Mouse (Mus musculus): Measurements from ENCODE around the gene Lrpprc.
A peak's percentile ranks its signal among the peaks of the same experiment; 100 is the strongest.

Gene Lrpprc

DNA sequence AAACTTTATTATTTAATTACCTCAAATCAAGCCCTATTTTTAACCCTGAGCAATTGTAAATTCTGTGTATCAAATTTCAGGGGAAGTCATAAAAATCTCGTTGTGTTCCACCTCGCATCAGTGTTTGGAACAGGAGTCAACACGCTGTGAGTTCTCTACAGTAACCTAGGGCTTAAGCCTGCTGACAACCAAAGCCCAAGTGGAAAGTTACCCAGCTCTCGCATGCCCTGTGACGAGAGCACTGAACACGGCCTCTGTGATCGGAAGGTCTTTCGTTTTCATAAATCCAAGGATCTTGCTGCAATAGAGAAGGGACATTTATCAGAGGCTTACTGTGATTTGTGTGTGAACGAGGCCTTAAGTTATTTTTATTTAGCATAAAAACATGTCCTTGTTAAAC, 18.7 kb downstream of the Lrpprc start:
- DNase-seq (ENCODE audit: extremely low read depth, low read depth, low spot score), result no peak

DNA sequence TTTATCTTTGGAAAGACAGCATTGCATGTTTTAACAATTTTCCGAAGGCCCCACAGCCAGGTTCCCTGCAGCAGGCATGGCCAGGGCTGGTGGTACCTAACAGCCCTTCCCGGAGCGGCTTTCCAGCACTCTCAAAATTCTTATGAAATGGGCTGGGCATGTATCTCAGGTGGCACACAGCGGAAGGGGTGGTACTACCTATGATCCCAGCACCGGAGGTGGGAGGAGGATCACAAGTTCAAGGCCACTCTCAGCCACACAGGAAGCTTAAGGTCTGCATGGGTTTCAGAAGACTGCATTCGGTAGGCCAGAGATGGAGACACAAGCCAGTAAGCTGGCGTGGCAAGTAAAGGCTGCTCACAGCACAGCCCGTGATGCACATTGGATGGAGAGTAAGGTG, 31.6 kb downstream of the Lrpprc start:
- no peak for DNase-seq (ENCODE audit: extremely low read depth, low read depth, low spot score)

DNA sequence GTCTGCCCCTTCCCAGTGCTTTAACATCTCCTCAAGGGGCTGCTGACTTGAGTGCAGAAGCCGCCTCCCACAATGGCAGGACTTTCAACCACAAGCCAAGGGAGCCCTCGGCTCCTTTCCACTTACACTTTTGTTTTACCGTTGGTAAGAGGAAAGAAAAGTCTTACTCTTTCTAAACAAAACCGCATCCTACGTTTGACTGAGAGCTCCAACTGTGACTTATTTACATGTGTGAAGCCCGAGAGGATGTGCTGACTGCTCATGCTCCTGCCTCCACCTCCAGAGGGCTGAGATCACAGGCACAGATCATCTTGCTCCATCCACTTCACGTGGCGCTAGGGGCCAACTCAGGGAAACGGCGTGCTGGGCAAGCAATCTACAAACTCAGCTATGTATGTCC, 32.2 kb downstream of the Lrpprc start:
- no peak for DNase-seq (ENCODE audit: extremely low read depth, low read depth, low spot score)

DNA sequence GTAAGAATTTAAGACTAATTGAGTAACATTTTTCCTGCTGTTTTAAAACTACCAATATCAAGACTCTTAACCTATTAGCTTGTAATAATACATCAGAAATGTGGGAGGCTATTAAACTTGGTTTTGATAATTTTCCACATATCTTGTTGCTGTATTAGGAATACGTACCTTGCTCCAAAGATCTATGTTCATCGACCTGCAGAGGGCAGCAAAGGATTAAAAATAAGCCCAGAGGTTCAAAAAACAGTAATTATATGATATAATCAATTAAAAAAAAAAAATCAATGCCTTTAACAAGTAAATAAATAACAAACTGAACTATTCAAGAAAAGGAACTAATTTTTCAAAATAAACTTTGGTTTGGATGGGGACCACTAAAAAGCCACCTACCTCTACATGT, 34.5 kb downstream of the Lrpprc start:
- DNase-seq (ENCODE audit: extremely low read depth, low read depth, low spot score), result no peak

DNA sequence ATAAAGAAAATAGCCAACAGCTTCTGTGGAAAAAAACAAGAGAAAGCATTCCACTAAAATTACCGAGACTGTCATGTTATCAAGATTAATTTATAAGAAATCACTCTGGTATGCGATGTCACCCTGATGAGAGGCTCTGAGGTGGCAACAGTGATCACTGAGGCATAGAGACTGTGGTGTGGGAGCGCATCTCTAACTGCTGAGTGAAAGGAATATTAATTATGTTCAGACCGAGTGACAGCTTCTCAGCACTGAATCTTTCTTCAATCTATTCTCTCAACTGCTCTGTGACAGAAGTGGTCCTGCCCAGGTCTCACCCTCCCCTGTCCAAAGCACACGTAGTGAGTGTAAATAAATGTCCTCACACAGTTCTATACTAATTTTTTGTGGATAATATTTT, 37.1 kb downstream of the Lrpprc start:
- no peak for DNase-seq (ENCODE audit: extremely low read depth, low read depth, low spot score)

DNA sequence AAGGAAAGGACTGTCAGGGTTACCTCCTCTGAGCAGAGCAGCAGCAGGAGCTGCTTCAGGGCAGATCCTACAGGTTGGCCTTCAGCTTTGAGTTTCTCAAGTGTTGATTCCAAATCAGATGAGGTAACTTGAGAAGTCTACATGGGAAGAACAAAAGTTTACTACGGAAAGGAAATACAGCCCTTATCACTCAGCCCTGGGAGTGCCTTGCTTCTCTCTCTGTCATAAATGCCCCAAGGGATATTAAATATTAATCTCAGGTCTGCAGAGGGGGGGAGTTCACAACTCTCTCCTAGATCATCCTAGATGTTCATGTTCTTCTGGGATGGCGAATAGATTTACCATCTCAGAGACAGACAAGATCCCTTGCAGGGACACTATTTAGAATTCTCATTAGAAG, 38.3 kb downstream of the Lrpprc start:
- DNase-seq (ENCODE audit: extremely low read depth, low read depth, low spot score), result no peak

DNA sequence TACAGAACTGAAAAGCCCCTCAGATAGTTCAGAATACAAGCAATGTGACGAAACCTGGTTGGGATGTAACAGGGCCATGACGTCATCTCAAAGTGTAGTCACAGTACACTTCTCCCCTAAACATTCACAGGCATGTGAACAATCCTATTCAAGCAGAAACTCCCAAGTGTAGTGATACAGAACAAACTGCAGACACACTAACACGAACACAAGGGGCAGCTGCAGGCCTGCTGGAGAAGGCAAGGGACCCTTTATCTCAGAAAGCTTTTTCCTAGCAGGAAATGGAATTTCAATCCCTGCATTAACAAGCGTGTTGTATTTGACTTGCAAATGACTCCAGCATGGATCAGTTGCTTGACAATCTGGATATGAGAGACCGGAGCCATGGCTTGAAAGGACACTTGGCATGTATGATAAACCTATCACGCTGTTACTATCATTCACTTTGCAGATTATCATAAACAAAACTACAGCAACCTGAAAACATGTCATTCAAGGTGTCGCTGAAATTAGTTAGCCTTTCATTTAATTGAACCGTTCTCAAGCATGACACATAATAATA, 38.9 kb downstream of the Lrpprc start:
- no peak for DNase-seq (ENCODE audit: extremely low read depth, low read depth, low spot score)

DNA sequence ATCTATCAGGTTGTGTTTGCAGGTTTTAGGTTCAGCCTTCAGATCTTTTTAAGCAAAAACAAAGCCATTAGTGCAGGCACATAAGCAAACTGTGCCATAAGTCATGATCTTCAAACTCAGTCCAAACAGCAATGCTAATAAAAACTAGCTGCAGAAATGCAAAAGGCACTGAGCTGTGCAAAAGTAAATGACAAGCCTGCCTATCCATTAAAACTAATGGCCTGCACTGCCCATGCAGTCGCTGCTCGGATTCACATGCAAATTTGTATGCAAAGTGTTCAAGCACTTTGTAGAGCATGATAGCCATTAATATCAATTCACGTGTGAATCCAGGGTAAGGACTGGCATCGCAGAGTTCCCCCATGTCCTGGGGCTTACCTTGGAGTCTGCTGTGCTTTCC, 40.5 kb downstream of the Lrpprc start:
- DNase-seq (ENCODE audit: extremely low read depth, low read depth, low spot score), result no peak

DNA sequence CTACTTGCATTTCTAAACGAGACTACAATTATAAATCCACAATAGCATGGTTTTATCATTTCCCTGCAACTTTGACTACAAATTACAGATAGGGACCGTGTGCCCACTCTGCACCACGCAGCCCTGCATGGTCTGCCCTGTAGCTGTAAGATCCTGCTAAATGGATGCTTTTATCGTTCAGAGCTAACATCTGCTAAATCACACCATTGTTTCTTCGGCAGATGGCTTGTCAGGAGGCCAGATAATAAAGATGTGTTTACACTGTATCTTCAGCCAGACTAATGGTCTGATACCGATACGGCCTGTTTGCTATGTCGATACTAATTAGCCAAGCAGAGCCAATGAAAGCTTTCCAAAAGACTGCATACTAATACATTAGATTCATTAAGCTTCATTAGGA, 41.3 kb downstream of the Lrpprc start:
- DNase-seq (ENCODE audit: extremely low read depth, low read depth, low spot score), result no peak

DNA sequence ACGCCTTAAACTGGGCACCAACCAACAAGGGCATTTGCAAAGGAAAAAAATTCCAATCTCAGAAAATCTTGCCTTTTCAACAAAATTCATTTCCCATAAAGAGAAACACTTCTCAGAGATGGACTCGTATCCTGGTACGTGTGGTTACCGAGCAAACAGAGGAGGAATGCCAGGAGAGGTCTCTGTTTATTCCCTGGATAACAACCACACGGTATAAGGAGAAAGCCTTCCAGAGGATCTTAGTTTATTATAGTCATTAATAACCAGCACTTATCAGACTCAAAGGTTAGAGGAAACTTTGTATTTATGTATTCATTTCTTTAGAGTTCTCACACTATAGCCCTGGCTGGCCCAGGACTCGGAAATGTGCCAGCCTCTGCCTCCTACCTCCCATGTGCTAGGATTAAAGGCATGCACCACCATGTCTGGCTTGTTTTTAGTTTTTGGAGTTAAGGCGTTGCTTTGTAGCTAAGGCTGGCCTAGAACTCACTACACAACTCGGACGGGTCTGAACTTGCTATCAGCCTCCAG, 42.4 kb downstream of the Lrpprc start:
- DNase-seq (ENCODE audit: extremely low read depth, low read depth, low spot score), result no peak

DNA sequence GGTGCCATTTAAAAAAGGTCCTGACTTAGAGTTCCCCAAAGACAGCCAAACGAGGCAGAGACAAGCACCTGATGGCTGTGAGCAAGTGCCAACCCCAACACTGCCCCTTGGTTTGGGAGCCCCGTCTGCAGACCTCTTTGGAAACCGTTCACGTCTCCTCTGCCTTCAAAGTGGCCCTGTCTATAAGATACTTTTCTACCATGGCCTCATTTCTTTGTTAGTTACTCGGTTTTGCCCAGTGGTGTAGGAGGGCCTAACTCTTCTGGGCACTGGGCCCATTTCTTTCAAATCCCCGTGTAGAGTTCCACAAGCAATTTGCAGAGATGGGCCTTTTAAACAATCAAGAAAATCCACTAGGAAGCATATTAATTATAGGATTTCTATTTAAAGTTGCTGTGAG, 43.4 kb downstream of the Lrpprc start:
- DNase-seq (ENCODE audit: extremely low read depth, low read depth, low spot score), result no peak

DNA sequence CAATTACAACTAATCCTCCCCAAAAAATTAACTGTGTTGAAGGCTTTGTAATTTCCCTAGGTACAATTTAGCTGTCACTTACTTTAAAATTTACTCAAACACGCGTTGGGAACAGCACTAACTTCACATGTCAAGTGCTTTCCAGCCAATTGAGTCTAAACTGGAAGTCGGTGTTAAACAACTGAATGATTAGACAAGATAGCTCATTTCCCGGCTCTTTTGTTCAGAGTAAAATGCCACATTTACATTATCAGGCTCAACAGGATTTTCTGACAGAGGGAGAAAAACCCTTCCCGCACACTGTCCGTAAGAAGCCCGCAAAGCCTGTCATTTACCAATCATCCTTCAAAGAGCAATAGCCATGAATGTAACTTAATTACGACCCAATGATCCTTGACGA, 45.6 kb downstream of the Lrpprc start:
- no peak for DNase-seq (ENCODE audit: extremely low read depth, low read depth, low spot score)

DNA sequence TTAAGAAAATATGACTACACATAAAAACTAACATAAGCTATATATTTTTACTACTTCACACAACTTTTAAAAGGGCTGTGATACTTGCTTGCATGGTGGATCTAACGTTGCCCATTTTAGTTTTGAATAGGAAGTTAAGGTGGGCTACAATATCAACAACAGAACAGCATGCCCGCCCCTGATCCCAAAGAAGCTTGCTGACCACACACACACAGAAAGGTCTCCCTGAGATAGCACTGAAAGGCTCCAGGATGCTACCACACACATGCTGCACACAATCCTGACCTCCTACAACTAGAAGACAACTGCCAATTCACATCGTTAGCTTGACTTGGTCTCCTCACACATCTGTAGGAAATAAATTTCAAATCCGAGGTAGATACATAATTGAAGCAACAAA, 46.3 kb downstream of the Lrpprc start:
- no peak for DNase-seq (ENCODE audit: extremely low read depth, low read depth, low spot score)

DNA sequence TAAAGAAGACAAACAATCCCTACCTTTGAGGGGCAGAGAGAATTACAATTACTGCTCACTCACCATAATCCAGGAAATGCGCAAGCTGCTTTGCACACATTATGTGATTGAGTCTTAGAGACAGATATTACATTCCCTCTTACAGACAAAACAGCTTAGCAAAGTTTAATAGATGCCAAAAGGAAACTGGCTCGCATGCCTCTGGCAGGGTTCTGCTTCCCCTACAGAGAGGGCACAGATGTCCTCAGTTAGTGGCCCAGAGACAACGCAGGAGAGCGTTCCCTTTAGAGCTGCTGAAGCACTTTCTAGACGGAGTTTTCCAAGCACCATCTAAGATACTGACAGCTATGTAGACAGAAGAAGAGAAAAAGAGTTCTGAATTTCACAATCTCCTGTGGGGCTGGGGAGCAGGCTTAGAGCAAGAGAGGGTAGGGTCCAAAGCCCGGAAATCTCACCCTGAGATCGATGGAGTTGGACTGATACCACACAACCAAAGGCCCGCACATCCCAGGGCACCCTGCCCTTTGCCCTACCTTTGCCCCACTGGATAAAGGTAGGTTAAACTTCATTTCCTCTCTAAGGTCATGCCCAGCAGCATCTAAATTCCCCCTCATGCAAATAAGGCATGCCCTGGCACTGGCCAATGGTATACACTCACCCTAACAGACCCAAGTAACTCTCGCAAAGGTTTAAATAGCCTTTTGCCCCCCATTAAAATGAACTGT, 52.4 kb downstream of the Lrpprc start:
- no peak for DNase-seq (ENCODE audit: extremely low read depth, low read depth, low spot score)

DNA sequence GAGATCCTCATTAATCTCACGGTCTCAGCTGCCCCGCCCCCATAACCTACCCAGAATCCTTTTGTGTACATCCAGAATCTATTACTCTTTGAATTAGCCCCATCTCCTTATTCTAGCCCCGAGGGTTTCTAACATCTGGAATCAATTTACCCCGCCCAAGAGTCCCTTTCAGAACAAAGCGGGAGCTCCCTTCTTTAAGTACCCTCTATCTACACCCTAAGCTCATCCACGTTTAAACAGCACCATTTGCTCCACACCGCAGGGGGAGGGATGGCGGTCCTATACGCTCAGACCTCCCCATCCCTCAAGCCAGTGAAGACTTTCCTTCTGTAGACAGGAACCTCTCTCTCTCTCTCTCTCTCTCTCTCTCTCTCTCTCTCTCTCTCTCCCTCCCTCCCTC, 53.9 kb downstream of the Lrpprc start:
- DNase-seq (ENCODE audit: extremely low read depth, low read depth, low spot score), result no peak

DNA sequence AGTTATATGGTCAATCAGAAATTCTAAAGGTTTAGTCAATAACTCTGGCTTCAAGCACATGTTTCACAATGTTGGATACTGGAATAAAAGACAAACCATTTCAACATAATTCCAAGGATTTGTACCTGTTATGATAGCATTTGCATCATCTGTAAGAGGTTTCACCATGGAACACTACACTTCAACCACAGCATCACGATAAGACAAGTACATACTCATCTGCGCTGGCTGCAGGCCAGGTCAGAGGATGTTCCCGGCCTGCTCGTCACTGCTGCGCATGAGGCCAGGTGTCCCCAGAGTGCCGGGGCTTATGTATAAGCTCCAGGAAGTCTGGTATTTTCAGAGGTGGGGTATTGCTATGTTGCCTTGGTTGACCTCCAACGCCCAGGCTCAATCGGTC, 58.0 kb downstream of the Lrpprc start:
- DNase-seq (ENCODE audit: extremely low read depth, low read depth, low spot score), result peak; percentile 61

DNA sequence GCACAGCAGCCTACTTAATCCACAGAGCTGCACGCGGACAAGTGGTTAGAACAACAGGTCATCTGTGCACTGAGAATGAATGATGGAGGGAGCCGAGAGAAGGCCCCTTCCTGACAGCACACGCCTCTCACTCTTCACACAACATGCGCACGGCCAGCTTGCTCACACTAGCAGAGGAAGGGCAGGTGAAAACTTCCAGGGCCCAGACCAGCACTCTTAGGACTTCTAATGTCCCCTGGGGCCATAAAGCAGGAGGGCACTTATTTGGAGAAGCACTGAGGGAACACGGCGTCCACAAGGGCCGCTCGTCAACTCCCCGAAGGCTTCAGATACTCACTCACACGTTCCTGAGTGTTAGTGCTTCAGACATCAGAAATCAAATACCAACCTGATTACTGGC, 59.2 kb downstream of the Lrpprc start:
- no peak for DNase-seq (ENCODE audit: extremely low read depth, low read depth, low spot score)

DNA sequence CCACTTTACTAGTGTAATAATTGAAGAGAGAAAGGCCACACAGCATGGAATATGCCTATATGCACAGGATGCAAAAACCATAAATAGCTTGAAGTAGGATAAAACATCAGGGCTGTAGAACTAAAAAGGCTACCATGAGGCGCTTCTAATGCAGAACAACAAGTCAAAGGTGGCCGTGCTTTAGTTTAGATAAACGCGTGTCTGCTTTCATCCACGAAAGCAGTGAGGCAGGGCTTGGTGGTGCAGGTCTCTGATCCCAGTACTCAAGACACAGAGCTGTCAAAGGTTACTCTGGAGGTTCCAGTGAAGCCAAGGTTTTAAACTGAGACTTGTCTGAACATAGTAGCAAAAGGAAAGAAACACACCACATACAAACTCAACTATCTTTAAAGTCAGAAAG, 61.4 kb downstream of the Lrpprc start:
- no peak for DNase-seq (ENCODE audit: extremely low read depth, low read depth, low spot score)

DNA sequence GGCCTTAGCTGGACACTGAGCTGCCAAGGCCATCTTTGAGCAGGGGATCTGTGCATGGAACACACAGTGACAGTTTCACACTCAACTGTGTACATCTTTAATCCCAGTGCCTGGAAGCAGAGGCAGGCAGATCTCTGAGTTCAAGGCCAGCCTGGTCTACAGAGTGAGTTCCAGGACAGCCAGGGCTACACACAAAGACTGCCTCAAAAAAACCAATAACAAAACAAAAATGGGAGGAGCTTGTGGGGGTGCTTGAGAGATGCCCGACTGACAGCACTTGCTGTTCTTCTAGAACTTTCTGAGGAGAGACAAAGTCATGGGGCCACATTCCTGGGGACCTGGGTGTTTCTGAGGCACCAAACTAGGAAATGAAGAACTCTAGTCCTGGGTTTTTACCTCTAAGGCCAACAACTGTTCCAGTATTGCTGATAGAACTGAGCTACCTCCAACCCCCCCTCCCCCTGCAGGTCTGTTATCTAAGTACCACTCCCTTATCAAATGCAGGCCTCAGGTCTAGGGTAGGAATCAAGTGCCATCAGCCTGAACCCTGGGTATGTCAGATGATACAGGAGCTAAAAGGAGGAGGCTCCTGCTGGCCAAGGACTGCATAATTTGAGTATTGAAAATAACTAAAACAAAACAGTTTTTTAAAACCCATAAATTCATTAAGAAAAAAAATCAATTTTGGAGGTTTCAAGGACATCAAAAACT, 62.2 kb downstream of the Lrpprc start:
- no peak for DNase-seq (ENCODE audit: extremely low read depth, low read depth, low spot score)

DNA sequence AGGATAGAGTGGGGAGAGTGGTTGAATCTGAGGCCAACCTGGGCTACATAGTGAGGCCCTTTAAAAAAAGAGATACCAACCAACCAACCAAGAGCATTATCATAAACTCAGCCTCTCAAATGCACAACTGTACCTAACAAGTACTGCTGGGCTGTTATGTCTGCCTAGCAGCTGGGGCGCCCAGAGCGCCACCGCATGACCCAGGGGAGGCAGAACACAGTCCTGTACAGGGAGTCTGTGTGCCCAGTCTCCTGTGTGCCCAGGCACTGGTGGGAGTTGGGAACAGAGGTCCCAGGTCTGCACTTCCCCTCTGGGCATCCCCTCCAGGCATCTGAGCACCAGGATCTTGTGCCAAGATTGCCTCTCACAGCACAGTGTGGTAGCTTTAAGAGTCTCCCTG, 65.4 kb downstream of the Lrpprc start:
- no peak for DNase-seq (ENCODE audit: extremely low read depth, low read depth, low spot score)

DNA sequence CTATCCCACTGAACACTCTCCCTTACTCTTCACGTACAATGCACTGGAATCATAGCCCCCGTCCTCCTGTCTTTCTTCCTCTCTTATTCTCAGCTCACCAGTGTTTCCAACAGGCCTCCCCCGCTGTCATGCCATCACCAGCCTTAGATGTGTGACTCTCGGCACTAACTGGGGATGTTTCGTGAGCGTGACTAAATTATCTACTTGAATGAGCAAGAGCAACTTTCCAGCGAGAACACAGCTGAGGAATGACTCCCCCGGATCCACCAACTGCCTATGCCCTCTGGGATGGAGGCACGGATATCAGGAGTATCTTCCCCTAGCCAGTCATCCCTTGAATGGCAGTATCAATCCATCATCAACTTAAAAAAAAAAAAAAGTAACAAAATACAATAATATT, 66.6 kb downstream of the Lrpprc start:
- DNase-seq (ENCODE audit: extremely low read depth, low read depth, low spot score), result no peak

DNA sequence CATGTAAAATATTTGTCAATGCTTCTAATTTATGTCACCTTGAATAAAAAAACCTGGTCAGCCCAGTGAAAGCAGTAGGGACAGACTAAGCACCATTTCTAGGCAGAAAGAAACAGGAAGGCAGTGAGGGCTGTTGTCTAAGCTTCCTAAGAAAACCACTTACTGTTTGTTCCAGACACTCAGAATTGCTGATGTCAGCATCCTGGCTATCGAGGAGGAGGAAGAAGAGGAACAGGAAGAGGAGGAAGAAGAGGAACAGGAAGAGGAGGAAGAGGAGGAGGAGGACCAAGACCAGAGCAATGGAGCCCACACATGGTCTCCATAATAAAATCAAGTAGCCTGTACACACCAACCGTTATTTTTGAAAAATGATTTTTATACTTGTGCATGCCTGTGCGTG, 71.5 kb downstream of the Lrpprc start:
- no peak for DNase-seq (ENCODE audit: extremely low read depth, low read depth, low spot score)

Data from fat pad, adult 2 months (tissue).